Comparison of ENCODE assay signal across 27 mouse cellular contexts in the genomic region with DNA sequence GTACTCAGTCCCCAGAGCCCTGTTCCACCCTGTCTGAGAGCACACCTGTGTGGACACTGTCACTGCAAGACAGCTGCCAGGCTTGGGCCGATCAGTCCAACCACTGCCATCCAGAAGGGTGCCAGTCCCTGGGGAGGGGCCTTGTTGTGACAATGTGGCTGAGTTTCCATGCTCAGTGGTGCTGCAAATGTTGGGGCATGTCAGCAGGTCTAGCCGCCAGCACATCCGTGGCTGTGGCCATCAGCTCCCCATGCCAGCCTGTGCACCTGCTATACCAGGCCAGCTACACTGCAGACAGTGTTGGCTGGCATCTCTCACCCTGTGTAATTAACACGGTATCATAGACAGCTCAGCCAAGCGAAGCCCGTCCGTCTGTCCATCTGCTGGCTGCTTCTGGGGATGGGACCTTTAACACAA.
A peak's percentile ranks its signal among the peaks of the same experiment; 100 is the strongest.
DNase-seq lines count a peak whose midpoint lies in the region; ATAC-seq and TF ChIP-seq lines count a peak whose summit lies in the region.
"Had no signal": no experiment of that assay in that cellular context is flagged by ENCODE, and none has a peak within 500 bp of the region (broad histone marks: within the 10 kb centered on the region; RNA-seq: fewer than 3 reads in every experiment).

No protein-coding gene starts in this region.

- ATAC-seq in forebrain, embryonic 15.5 days (replicated peaks) = 0 out of 2 replicates have a peak, but pooled peaks have one; percentile 37
- ATAC-seq in forebrain, embryonic 14.5 days = no peak
- no peak for ATAC-seq in midbrain, postnatal 0 days (ENCODE audit: low FRiP score)
- ATAC-seq in midbrain, embryonic 13.5 days = no peak
- ATAC-seq in intestine, postnatal 0 days = no peak
- ATAC-seq: activated CD4-positive, CD25-positive, alpha-beta regulatory T cell, adult 4 months; CD4-positive, CD25-positive, alpha-beta regulatory T cell, adult 4 months; forebrain, postnatal 0 days; inflammation-experienced regulatory T-cells, adult 6 months had no signal

- H3K27me3 ChIP-seq in forebrain, embryonic 15.5 days = no peaks in the 10 kb centered on the region
- no peaks in the 10 kb centered on the region for H3K27me3 ChIP-seq in forebrain, embryonic 14.5 days (replicated peaks; ENCODE audit: control insufficient read depth, insufficient read depth, low read length)
- no peaks in the 10 kb centered on the region for H3K27me3 ChIP-seq in midbrain, postnatal 0 days (ENCODE audit: insufficient read depth, low read length)
- no peaks in the 10 kb centered on the region for H3K27me3 ChIP-seq in midbrain, embryonic 13.5 days
- H3K27me3 ChIP-seq in intestine, postnatal 0 days (replicated peaks; ENCODE audit: control insufficient read depth, insufficient read depth, low read length) = no peaks in the 10 kb centered on the region
- H3K27me3 ChIP-seq: liver, embryonic 13.5 days; lung, embryonic 15.5 days; midbrain, embryonic 12.5 days had no signal

- TF ChIP-seq CTCF in midbrain, postnatal 0 days (IDR thresholded peaks at IDR 0.05) = no peak
- no peak for TF ChIP-seq CTCF in intestine, postnatal 0 days (IDR thresholded peaks at IDR 0.05; ENCODE audit: low read depth)

- no peaks in the 10 kb centered on the region for H3K9me3 ChIP-seq in forebrain, embryonic 15.5 days
- H3K9me3 ChIP-seq in forebrain, embryonic 14.5 days (replicated peaks; ENCODE audit: control insufficient read depth, low read length) = no peaks in the 10 kb centered on the region
- no peaks in the 10 kb centered on the region for H3K9me3 ChIP-seq in midbrain, postnatal 0 days (ENCODE audit: low read length)
- no peaks in the 10 kb centered on the region for H3K9me3 ChIP-seq in midbrain, embryonic 13.5 days
- H3K9me3 ChIP-seq in intestine, postnatal 0 days (ENCODE audit: control insufficient read depth) = no peaks in the 10 kb centered on the region
- H3K9me3 ChIP-seq: embryonic facial prominence, embryonic 13.5 days; heart, embryonic 12.5 days; limb, embryonic 13.5 days; liver, embryonic 13.5 days; lung, embryonic 15.5 days; midbrain, embryonic 12.5 days had no signal

- H3K4me1 ChIP-seq in forebrain, embryonic 15.5 days = peaks cover 10% of the 10 kb centered on the region; the same call in 1 of the 2 replicates
- no peaks in the 10 kb centered on the region for H3K4me1 ChIP-seq in forebrain, embryonic 14.5 days (ENCODE audit: control insufficient read depth, insufficient read depth, low read length)
- peaks cover 4% of the 10 kb centered on the region; the same call in 1 of the 2 replicates for H3K4me1 ChIP-seq in midbrain, postnatal 0 days (ENCODE audit: insufficient read depth, low read length)
- H3K4me1 ChIP-seq in midbrain, embryonic 13.5 days (replicated peaks) = peaks cover 2% of the 10 kb centered on the region; the same call in 1 of the 2 replicates
- no peaks in the 10 kb centered on the region for H3K4me1 ChIP-seq in intestine, postnatal 0 days (replicated peaks; ENCODE audit: control insufficient read depth, insufficient read depth, low read length)
- H3K4me1 ChIP-seq: heart, embryonic 12.5 days; liver, embryonic 13.5 days; lung, embryonic 15.5 days; midbrain, embryonic 12.5 days had no signal

- DNase-seq in forebrain, embryonic 14.5 days (ENCODE audit: low spot score) = no peak
- peak; percentile 87 for DNase-seq in midbrain, postnatal 0 days (ENCODE audit: low spot score)
- DNase-seq in cerebellum, adult 9-11 months = peak; percentile 84
- no peak for DNase-seq in layer of hippocampus, postnatal 25 days (ENCODE audit: extremely low spot score in 1 of 2, low spot score in 1 of 2)
- DNase-seq in adrenal gland, adult 18-20 months (ENCODE audit: low spot score in 2 of 2) = no peak
- DNase-seq: adrenal gland, postnatal 14 days; forebrain, postnatal 0 days; gastrocnemius, adult 2 months; heart, postnatal 14 days; kidney, postnatal 4 days; liver, embryonic 13.5 days; lung, postnatal 4 days; right cerebral cortex, postnatal 14 days; spleen, adult 18-20 months; thymus, postnatal 4 days had no signal

- H3K4me2 ChIP-seq in forebrain, embryonic 15.5 days (replicated peaks) = no peak overlapping the region
- no peak overlapping the region for H3K4me2 ChIP-seq in forebrain, embryonic 14.5 days (ENCODE audit: low read length)
- no peak overlapping the region for H3K4me2 ChIP-seq in midbrain, postnatal 0 days (ENCODE audit: low read depth, low read length, poor library complexity, severe bottlenecking)
- no peak overlapping the region for H3K4me2 ChIP-seq in midbrain, embryonic 13.5 days (replicated peaks)
- H3K4me2 ChIP-seq in intestine, postnatal 0 days (replicated peaks; ENCODE audit: low read depth) = no peak overlapping the region
- H3K4me2 ChIP-seq: embryonic facial prominence, embryonic 13.5 days; heart, embryonic 12.5 days; limb, embryonic 13.5 days; liver, embryonic 13.5 days; lung, embryonic 15.5 days; midbrain, embryonic 12.5 days had no signal

- 78% methylated on average over 7 of the region's 7 CpGs for WGBS in forebrain, embryonic 15.5 days
- WGBS in forebrain, embryonic 14.5 days = 76% methylated on average over 7 of the region's 7 CpGs
- 84% methylated on average over 7 of the region's 7 CpGs for WGBS in midbrain, postnatal 0 days
- WGBS in midbrain, embryonic 13.5 days = 85% methylated on average over 7 of the region's 7 CpGs
- 90% methylated on average over 7 of the region's 7 CpGs for WGBS in intestine, postnatal 0 days

- no peak overlapping the region for H3K4me3 ChIP-seq in forebrain, embryonic 15.5 days
- H3K4me3 ChIP-seq in forebrain, embryonic 14.5 days (ENCODE audit: low read depth, low read length) = no peak overlapping the region
- H3K4me3 ChIP-seq in midbrain, postnatal 0 days (ENCODE audit: low read depth, low read length) = no peak overlapping the region
- H3K4me3 ChIP-seq in midbrain, embryonic 13.5 days (replicated peaks) = no peak overlapping the region
- H3K4me3 ChIP-seq in intestine, postnatal 0 days (ENCODE audit: low read depth, low read length) = no peak overlapping the region
- H3K4me3 ChIP-seq: embryonic facial prominence, embryonic 13.5 days; gastrocnemius, adult 2 months; heart, embryonic 12.5 days; limb, embryonic 13.5 days; liver, embryonic 13.5 days; lung, embryonic 15.5 days; midbrain, embryonic 12.5 days; myocyte had no signal

- no peak overlapping the region for H3K27ac ChIP-seq in forebrain, embryonic 15.5 days (replicated peaks)
- no peak overlapping the region for H3K27ac ChIP-seq in forebrain, embryonic 14.5 days (ENCODE audit: low read depth, low read length)
- H3K27ac ChIP-seq in midbrain, postnatal 0 days (ENCODE audit: low read depth, low read length) = no peak overlapping the region
- no peak overlapping the region for H3K27ac ChIP-seq in midbrain, embryonic 13.5 days
- no peak overlapping the region for H3K27ac ChIP-seq in intestine, postnatal 0 days (ENCODE audit: low read depth, low read length)
- H3K27ac ChIP-seq: embryonic facial prominence, embryonic 13.5 days; gastrocnemius, adult 2 months; limb, embryonic 13.5 days; liver, embryonic 13.5 days; lung, embryonic 15.5 days; midbrain, embryonic 12.5 days had no signal

- H3K36me3 ChIP-seq in forebrain, embryonic 15.5 days = no peaks in the 10 kb centered on the region
- H3K36me3 ChIP-seq in forebrain, embryonic 14.5 days (ENCODE audit: control insufficient read depth, insufficient read depth, low read length) = no peaks in the 10 kb centered on the region
- H3K36me3 ChIP-seq in midbrain, postnatal 0 days (ENCODE audit: insufficient read depth, low read length) = no peaks in the 10 kb centered on the region
- no peaks in the 10 kb centered on the region for H3K36me3 ChIP-seq in midbrain, embryonic 13.5 days
- H3K36me3 ChIP-seq in intestine, postnatal 0 days (ENCODE audit: control insufficient read depth, insufficient read depth) = no peaks in the 10 kb centered on the region
- H3K36me3 ChIP-seq: embryonic facial prominence, embryonic 13.5 days; heart, embryonic 12.5 days; limb, embryonic 13.5 days; liver, embryonic 13.5 days; lung, embryonic 15.5 days; midbrain, embryonic 12.5 days had no signal

- no peak overlapping the region for H3K9ac ChIP-seq in forebrain, embryonic 15.5 days (replicated peaks)
- H3K9ac ChIP-seq in forebrain, embryonic 14.5 days (ENCODE audit: low read length) = no peak overlapping the region
- H3K9ac ChIP-seq in midbrain, postnatal 0 days (replicated peaks; ENCODE audit: low read length, poor library complexity, severe bottlenecking) = no peak overlapping the region
- H3K9ac ChIP-seq in midbrain, embryonic 13.5 days (replicated peaks) = no peak overlapping the region
- no peak overlapping the region for H3K9ac ChIP-seq in intestine, postnatal 0 days (ENCODE audit: low read depth, low read length)
- H3K9ac ChIP-seq: embryonic facial prominence, embryonic 13.5 days; forebrain, postnatal 0 days; heart, embryonic 12.5 days; limb, embryonic 13.5 days; liver, embryonic 13.5 days; lung, embryonic 15.5 days; midbrain, embryonic 12.5 days had no signal

Comparison
In these comparisons a context has a peak if more than half of its experiments do, and no peak if none do; other contexts are left out.
1. DNase-seq: peak in midbrain, postnatal 0 days (single experiment) and cerebellum, adult 9-11 months (single experiment); none in forebrain, embryonic 14.5 days (single experiment), layer of hippocampus, postnatal 25 days (0 of 2) and adrenal gland, adult 18-20 months (0 of 2).